Mouse (Mus musculus): ENCODE results near the gene Brca2.

DNA sequence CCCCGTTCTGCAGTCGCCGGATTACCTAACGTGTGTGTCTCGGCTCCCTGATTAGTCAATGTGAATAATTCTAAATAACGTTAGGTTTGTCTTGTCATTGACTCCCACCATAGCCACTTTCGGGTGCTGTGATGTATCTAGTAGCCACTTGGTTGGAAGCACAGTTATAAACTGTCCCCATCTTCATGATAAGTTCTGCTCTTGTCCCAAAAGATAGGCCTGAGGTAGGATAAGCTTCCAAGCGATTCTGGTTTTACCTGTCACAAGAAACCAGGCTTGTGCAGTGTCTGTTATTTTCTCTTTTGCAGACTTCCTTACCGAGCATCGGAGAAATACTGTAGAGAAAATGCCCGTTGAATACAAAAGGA lies 421 bp downstream of the Brca2 start:
- TF ChIP-seq CTCF (conservative IDR thresholded peaks at IDR 0.05; ENCODE audit: insufficient read depth, insufficient read length, low read depth, low read length) (no peak), POLR2A (IDR thresholded peaks at IDR 0.05; ENCODE audit: low read depth, low read length) (no peak)

Measured in kidney, adult 2 months (tissue).